Mouse (Mus musculus) cerebellum, postnatal 4 days (tissue): ENCODE measurements at regions not wholly inside any gene's neighbourhood (a gene's known extent, or its start where the extent isn't known, plus 50 kb on each side); places are given as distances from the start of the nearest gene placed in this dataset.

Source experiments
- DNase-seq, 2 experiments: peaks; one replicate each; pipeline ENCODE4 v3.0.0; 2022; ENCODE audit warnings: low spot score in 2 of 2, mixed read lengths in 1 of 2

GRCm38 (mm10) chr15:70034976-70035375 is 3534.3 kb upstream of the Lrrc6 start:
- peak in 1 of 2 experiments; percentile 1 for DNase-seq

GRCm38 (mm10) chr15:70029468-70029867 is 3528.8 kb upstream of the Lrrc6 start:
- DNase-seq: no peak

DNA sequence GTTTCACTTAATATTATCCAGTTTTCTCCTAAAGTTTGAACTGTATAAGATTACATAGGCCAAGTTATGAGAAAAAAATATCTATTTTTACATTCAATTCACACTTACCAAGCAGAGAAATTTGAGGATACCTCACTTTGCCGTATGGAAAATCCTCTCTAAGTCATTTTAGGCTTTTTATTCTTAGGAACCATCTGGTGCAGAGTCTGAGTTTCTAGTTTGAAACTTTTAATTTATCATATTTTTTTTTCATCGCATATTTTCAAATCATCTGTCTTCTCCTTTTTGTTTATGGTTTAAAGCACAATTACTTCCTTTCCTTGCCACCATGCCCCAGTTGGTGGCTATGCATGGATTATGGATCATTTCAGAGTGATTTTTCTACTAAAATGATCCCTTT is 3512.1 kb upstream of the Lrrc6 start:
- no peak for DNase-seq
